Mouse (Mus musculus) liver, embryonic 14.5 days (tissue): ENCODE data around the gene Capn5. TPM values are rescaled to one million over a fixed set of nuclear protein-coding genes. Genes with fewer than 3 reads are reported as not detected.

Experiments
- ATAC-seq: fragments of 200-750 bp; cut with Nextera tagmentation; 2 replicates; pipeline ENCODE4 v1.8.0; 2017; ENCODE audit warnings: moderate number of reproducible peaks, mild to moderate bottlenecking, moderate library complexity; ENCODE audit not compliant: insufficient read depth
- DNase-seq, 3 experiments: peaks; one replicate each; pipeline ENCODE4 v3.0.0-alpha.2; 2012 to 2013; ENCODE audit warnings: low read depth in 3 of 3, low spot score in 3 of 3
- H3K27ac ChIP-seq: fragments of 300-500 bp; sonication (generic); 2 replicates; pipeline ENCODE4 v1.5.1; 2014; ENCODE audit warnings: moderate library complexity, mild to moderate bottlenecking, control low read depth, inconsistent platforms
- H3K27me3 ChIP-seq: fragments of 300-500 bp; sonication (generic); 2 replicates; pipeline ENCODE4 v1.6.1; 2014; ENCODE audit warnings: mild to moderate bottlenecking, low read length, moderate library complexity; ENCODE audit not compliant: control insufficient read depth, insufficient read depth
- H3K36me3 ChIP-seq: fragments of 300-500 bp; sonication (generic); replicated peaks from 2 replicates; pipeline ENCODE4 v1.6.1; 2014; ENCODE audit warnings: low read depth; ENCODE audit not compliant: control insufficient read depth, insufficient read depth
- H3K4me1 ChIP-seq, 2 experiments: fragments of 200-500 bp in 1 of 2; fragments of 300-500 bp in 1 of 2; sonication (generic) in 1 of 2; replicated peaks; 2 replicates each; pipeline ENCODE4 v1.6.1; 2012 to 2014; ENCODE audit warnings: antibody characterized with exemption in 1 of 2, inconsistent platforms in 1 of 2, low read length in 1 of 2; ENCODE audit not compliant: control insufficient read depth in 2 of 2, insufficient read depth in 2 of 2
- H3K4me2 ChIP-seq: fragments of 300-500 bp; sonication (generic); 2 replicates; pipeline ENCODE4 v1.6.1; 2014; ENCODE audit warnings: low read depth, mild to moderate bottlenecking, control low read depth, moderate library complexity
- H3K4me3 ChIP-seq, 2 experiments: fragments of 200-500 bp in 1 of 2; fragments of 300-500 bp in 1 of 2; sonication (generic) in 1 of 2; 2 replicates each; pipeline ENCODE4 v1.5.1; 2012 to 2014; ENCODE audit warnings: low read depth in 2 of 2, low read length in 2 of 2, mild to moderate bottlenecking in 2 of 2, control low read depth in 1 of 2, inconsistent platforms in 1 of 2, moderate library complexity in 1 of 2; ENCODE audit not compliant: insufficient read depth in 1 of 2
- H3K9ac ChIP-seq: fragments of 300-500 bp; sonication (generic); replicated peaks from 2 replicates; pipeline ENCODE4 v1.6.1; 2014; ENCODE audit warnings: mild to moderate bottlenecking, control low read depth, moderate library complexity
- H3K9me3 ChIP-seq: fragments of 300-500 bp; sonication (generic); 2 replicates; pipeline ENCODE4 v1.6.1; 2016; ENCODE audit warnings: low read length, mixed read lengths; ENCODE audit not compliant: control insufficient read depth
- CTCF ChIP-seq: IDR thresholded peaks from 2 replicates; pipeline ENCODE4 v1.5.1; 2016; ENCODE audit warnings: antibody characterized with exemption, low read depth, control low read depth
- EP300 ChIP-seq: IDR thresholded peaks from 2 replicates; pipeline ENCODE4 v1.6.1; 2016; ENCODE audit warnings: antibody characterized with exemption, low read depth
- WGBS: fragments of 180-500 bp; shearing (Covaris S2); extraction: QIAGEN DNeasy Blood & Tissue Kit; methylation state at CpG from one replicate; pipeline ENCODE4 v1.1.7; 2014; ENCODE audit not compliant: insufficient replicate concordance; 5-methylcytosine and 5-hydroxymethylcytosine counted together
- polyA plus RNA-seq, 2 experiments: library from polyadenylated mRNA; depleted of rRNA in 1 of 2; stranded (reverse) in 1 of 2; unstranded in 1 of 2; fragments of >200 nt; fragmentation: Nextera tagmentation in 1 of 2; extraction: Ambion mirVana in 1 of 2; gene quantifications; 2 replicates each; pipeline versions ENCODE4 v1.2.1 to v1.2.3; 2012 to 2014

Gene Capn5
- polyA plus RNA-seq, 2 experiments = 8.9 to 13.1 TPM

DNA sequence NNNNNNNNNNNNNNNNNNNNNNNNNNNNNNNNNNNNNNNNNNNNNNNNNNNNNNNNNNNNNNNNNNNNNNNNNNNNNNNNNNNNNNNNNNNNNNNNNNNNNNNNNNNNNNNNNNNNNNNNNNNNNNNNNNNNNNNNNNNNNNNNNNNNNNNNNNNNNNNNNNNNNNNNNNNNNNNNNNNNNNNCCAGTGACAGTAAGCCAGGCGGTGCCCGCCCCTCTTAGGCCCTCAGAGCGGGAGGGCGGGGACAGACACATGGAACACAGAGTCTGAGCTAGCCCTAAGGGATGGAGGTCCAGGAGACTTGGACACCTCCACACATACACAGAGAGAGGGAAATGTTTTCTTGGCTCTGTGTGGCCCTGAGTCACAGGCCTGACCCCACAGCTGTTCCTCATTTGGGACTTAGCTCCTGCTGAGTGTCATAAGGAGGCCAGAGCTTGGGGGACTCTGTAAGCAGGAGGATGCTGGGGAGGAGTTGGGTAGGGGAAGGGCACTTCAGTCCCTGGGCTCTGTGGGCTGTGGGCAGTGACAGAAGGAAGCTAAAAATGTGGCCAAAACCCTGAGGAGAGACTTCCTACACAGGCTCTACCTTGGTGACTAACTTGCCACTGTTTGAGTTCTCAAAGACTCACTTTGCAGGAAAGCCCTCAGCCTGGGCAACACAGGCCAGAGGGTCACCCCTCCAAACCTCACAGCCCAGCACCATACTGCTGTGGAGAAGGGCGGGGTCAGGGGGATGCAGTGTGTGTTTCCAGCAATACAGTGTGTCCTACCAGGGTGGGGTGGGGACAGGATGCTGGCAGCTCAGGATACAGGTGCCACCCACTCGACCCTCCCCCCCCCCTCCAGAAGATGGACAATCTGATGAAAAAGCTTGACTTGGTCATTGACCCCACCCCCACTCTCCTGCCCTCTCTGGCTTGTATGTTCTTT, 6.7 kb downstream of the Capn5 start:
- Histone ChIP-seq H3K27ac (peak overlapping the region; percentile 96), H3K9me3 (no peaks in the 10 kb centered on the region), H3K4me2 (peak overlapping the region; percentile 85), H3K4me3 (peak overlapping the region; percentile 39 to 52), H3K36me3 (no peaks in the 10 kb centered on the region; the same call in 1 of the 2 replicates), H3K4me1 (peaks cover 65 to 68% of the 10 kb centered on the region in 2 experiments), H3K9ac (peak overlapping the region; percentile 66), H3K27me3 (no peaks in the 10 kb centered on the region)
- TF ChIP-seq CTCF (no peak), EP300 (no peak; the same call in 1 of the 2 replicates)
- ATAC-seq = peak; percentile 83
- DNase-seq = peak; percentile 72 to 77 (median 72)
- WGBS = 20% methylated on average over 6 of the region's 6 CpGs

GRCm38 (mm10) chr7:98164999-98165528, 13.0 kb downstream of the Capn5 start:
- Histone ChIP-seq H3K9me3 (no peaks in the 10 kb centered on the region), H3K36me3 (peaks cover 14% of the 10 kb centered on the region), H3K9ac (peak overlapping the region; percentile 14), H3K4me1 (peaks cover 21 to 43% of the 10 kb centered on the region in 2 experiments), H3K4me2 (peak overlapping the region; percentile 49), H3K4me3 (0 out of 4 replicates have a peak overlapping the region, but pooled peaks of 1 of the 2 experiments have one; percentile 3), H3K27me3 (no peaks in the 10 kb centered on the region), H3K27ac (peak overlapping the region; percentile 5)
- peak; percentile 70 for TF ChIP-seq CTCF
- TF ChIP-seq EP300 = no peak
- DNase-seq (no peak), ATAC-seq (peak; percentile 71)
- 26% methylated on average over 10 of the region's 10 CpGs for WGBS

DNA sequence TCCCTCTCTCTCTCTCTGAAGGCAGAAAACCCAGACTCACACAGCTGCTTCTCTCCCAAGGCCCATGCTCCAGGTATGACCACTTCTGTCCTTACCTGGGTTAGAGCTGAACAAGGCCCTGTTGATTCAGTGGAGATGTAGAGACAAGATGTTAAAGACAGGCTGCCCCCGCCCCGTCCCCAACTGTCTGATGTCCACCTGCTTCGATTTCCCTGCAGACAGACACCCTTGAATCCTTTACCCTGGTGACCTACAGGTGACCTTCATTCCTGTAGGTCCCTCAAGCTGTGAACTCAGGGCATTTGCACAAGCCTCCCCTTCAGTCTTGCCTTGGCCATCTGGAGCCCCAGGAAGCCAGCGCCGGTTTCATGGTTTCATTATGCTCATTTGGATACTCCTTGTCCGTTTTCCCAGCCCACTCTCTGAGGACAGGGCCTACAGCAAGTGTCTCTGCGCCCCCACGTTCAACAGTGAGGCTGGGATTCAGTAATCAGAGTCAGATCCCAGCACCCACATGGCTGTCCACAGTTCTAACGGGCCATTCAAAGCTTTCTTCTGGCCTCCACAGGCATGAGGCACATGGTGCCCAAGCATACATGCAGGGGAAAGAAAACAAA, 13.6 kb downstream of the Capn5 start:
- DNase-seq = no peak
- WGBS = 68% methylated on average over 9 of the region's 9 CpGs
- peaks cover 14% of the 10 kb centered on the region for H3K36me3 ChIP-seq
- H3K4me3 ChIP-seq = no peak overlapping the region
- no peaks in the 10 kb centered on the region for H3K27me3 ChIP-seq
- no peaks in the 10 kb centered on the region for H3K9me3 ChIP-seq
- H3K4me1 ChIP-seq = peaks cover 17 to 41% of the 10 kb centered on the region in 2 experiments
- TF ChIP-seq EP300 (no peak), CTCF (no peak)
- H3K27ac ChIP-seq = peak overlapping the region; percentile 5; the same call in 1 of the 2 replicates
- no peak overlapping the region for H3K4me2 ChIP-seq
- H3K9ac ChIP-seq = peak overlapping the region; percentile 14; the same call in 1 of the 2 replicates
- no peak for ATAC-seq

GRCm38 (mm10) chr7:98163700-98164099, 14.4 kb downstream of the Capn5 start:
- H3K4me3 ChIP-seq = no peak overlapping the region
- H3K4me2 ChIP-seq = no peak overlapping the region
- peaks cover 19 to 45% of the 10 kb centered on the region in 2 experiments for H3K4me1 ChIP-seq
- H3K27ac ChIP-seq = no peak overlapping the region
- no peak overlapping the region for H3K9ac ChIP-seq
- ATAC-seq (no peak), DNase-seq (no peak)
- H3K36me3 ChIP-seq = peaks cover 14% of the 10 kb centered on the region
- WGBS = 60% methylated on average over 3 of the region's 3 CpGs
- no peaks in the 10 kb centered on the region for H3K9me3 ChIP-seq
- H3K27me3 ChIP-seq = no peaks in the 10 kb centered on the region
- TF ChIP-seq CTCF (no peak), EP300 (no peak)

- WGBS = 71% methylated on average over 6 of the region's 6 CpGs
- H3K9me3 ChIP-seq = no peaks in the 10 kb centered on the region
- H3K4me3 ChIP-seq = no peak overlapping the region
- no peaks in the 10 kb centered on the region for H3K27me3 ChIP-seq
- ATAC-seq (no peak), DNase-seq (no peak)
- H3K9ac ChIP-seq = no peak overlapping the region
- H3K4me2 ChIP-seq = no peak overlapping the region
- no peak overlapping the region for H3K27ac ChIP-seq
- peaks cover 16% of the 10 kb centered on the region for H3K36me3 ChIP-seq
- peaks cover 34 to 60% of the 10 kb centered on the region in 2 experiments for H3K4me1 ChIP-seq
- no peak for TF ChIP-seq CTCF
- TF ChIP-seq EP300 = no peak
Observed at GRCm38 (mm10) chr7:98162239-98162638, 15.8 kb downstream of the Capn5 start.
